Mouse (Mus musculus) erythroblast, embryonic 14.5 days (primary cell): Measurements from ENCODE around the gene Hoxa9.

Experiments used
- GATA1 ChIP-seq: IDR thresholded peaks from 2 replicates; pipeline ENCODE4 v1.6.1; 2012; ENCODE audit warnings: low read length, inconsistent platforms, mixed read lengths
- TAL1 ChIP-seq: IDR thresholded peaks from 3 replicates; pipeline ENCODE4 v1.6.1; 2012; ENCODE audit warnings: low read length, inconsistent platforms, mixed read lengths

- TF ChIP-seq TAL1 (no peak), GATA1 (no peak)
These were observed 28.9 kb upstream of the Hoxa9 start for GRCm38 (mm10) chr6:52259811-52260261.
